Mouse (Mus musculus) forebrain, embryonic 15.5 days (tissue): ENCODE results near the gene Acap1. TPM values are rescaled to one million over a fixed set of nuclear protein-coding genes. Genes with fewer than 3 reads are reported as not detected.
A peak's percentile ranks its signal among the peaks of the same experiment; 100 is the strongest.

Experiments used
- ATAC-seq: fragments of 200-750 bp; cut with Nextera tagmentation; replicated peaks from 2 replicates; pipeline ENCODE4 v1.8.0; 2017; ENCODE audit warnings: mild to moderate bottlenecking, moderate TSS enrichment, moderate library complexity
- H3K27ac ChIP-seq: fragments of 300-500 bp; sonication (generic); replicated peaks from 2 replicates; pipeline ENCODE4 v1.5.1; 2015; ENCODE audit warnings: mild to moderate bottlenecking, inconsistent platforms
- H3K27me3 ChIP-seq: fragments of 300-500 bp; sonication (generic); 2 replicates; pipeline ENCODE4 v1.6.1; 2015; ENCODE audit warnings: inconsistent platforms
- H3K36me3 ChIP-seq: fragments of 300-500 bp; sonication (generic); 2 replicates; pipeline ENCODE4 v1.6.1; 2015; ENCODE audit warnings: mild to moderate bottlenecking, inconsistent platforms
- H3K4me1 ChIP-seq: fragments of 300-500 bp; sonication (generic); 2 replicates; pipeline ENCODE4 v1.6.1; 2015; ENCODE audit warnings: inconsistent platforms
- H3K4me2 ChIP-seq: fragments of 300-500 bp; sonication (generic); replicated peaks from 2 replicates; pipeline ENCODE4 v1.6.1; 2015; ENCODE audit warnings: mild to moderate bottlenecking, inconsistent platforms
- H3K4me3 ChIP-seq: fragments of 300-500 bp; sonication (generic); 2 replicates; pipeline ENCODE4 v1.5.1; 2015; ENCODE audit warnings: mild to moderate bottlenecking, inconsistent platforms
- H3K9ac ChIP-seq: fragments of 300-500 bp; sonication (generic); replicated peaks from 2 replicates; pipeline ENCODE4 v1.6.1; 2015; ENCODE audit warnings: mild to moderate bottlenecking, inconsistent platforms
- H3K9me3 ChIP-seq: fragments of 300-500 bp; sonication (generic); 2 replicates; pipeline ENCODE4 v1.6.1; 2016; ENCODE audit warnings: inconsistent platforms
- WGBS: fragments of 180-500 bp; shearing (Covaris S2); methylation state at CpG from one replicate; pipeline ENCODE4 v1.1.7; 2015; ENCODE audit warnings: mixed read lengths; 5-methylcytosine and 5-hydroxymethylcytosine counted together
- polyA plus RNA-seq: library from polyadenylated mRNA; unstranded; fragments of >200 nt; fragmentation: Nextera tagmentation; extraction: Ambion mirVana; gene quantifications from 2 replicates; pipeline ENCODE4 v1.2.1, GENCODE M21; 2015

Gene Acap1
- 0.48 and 0.51 TPM in 2 replicates for polyA plus RNA-seq

- H3K4me1 ChIP-seq: peaks cover 20% of the 10 kb centered on the region
- no peaks in the 10 kb centered on the region for H3K9me3 ChIP-seq
- ATAC-seq: no peak
- H3K9ac ChIP-seq: no peak within 1 kb of the TSS
- H3K36me3 ChIP-seq: no peaks in the 10 kb centered on the region
- H3K4me3 ChIP-seq: no peak within 1 kb of the TSS
- no peaks in the 10 kb centered on the region for H3K27me3 ChIP-seq
- H3K27ac ChIP-seq: no peak within 1 kb of the TSS
- no peak within 1 kb of the TSS for H3K4me2 ChIP-seq
- WGBS: 88% methylated on average over 4 of the region's 4 CpGs
Measured at GRCm38 (mm10) chr11:69895291-69895690, at the start of gene Acap1. Acap1 (minus strand) TSS chr11:69895539.

GRCm38 (mm10) chr11:69940962-69941361, 45.6 kb upstream of the Acap1 start:
- Histone ChIP-seq H3K9me3 (no peaks in the 10 kb centered on the region), H3K36me3 (no peaks in the 10 kb centered on the region), H3K4me1 (peaks cover 11% of the 10 kb centered on the region), H3K9ac (no peak overlapping the region), H3K4me2 (no peak overlapping the region), H3K27ac (no peak overlapping the region), H3K4me3 (no peak overlapping the region), H3K27me3 (peaks cover 10% of the 10 kb centered on the region; the same call in 1 of the 2 replicates)
- WGBS: 83% methylated on average over 4 of the region's 4 CpGs
- no peak for ATAC-seq

GRCm38 (mm10) chr11:69939731-69940130, 44.4 kb upstream of the Acap1 start:
- WGBS: 90% methylated on average over 17 of the region's 17 CpGs
- Histone ChIP-seq H3K9me3 (no peaks in the 10 kb centered on the region), H3K36me3 (no peaks in the 10 kb centered on the region)

GRCm38 (mm10) chr11:69939181-69939580, 43.8 kb upstream of the Acap1 start:
- H3K27me3 ChIP-seq: peaks cover 10% of the 10 kb centered on the region; the same call in 1 of the 2 replicates
- WGBS: 69% methylated on average over 5 of the region's 5 CpGs
- H3K4me1 ChIP-seq: peaks cover 27% of the 10 kb centered on the region
- no peaks in the 10 kb centered on the region for H3K36me3 ChIP-seq
- H3K4me2 ChIP-seq: no peak overlapping the region
- H3K4me3 ChIP-seq: no peak overlapping the region
- H3K9ac ChIP-seq: no peak overlapping the region
- no peaks in the 10 kb centered on the region for H3K9me3 ChIP-seq
- no peak for ATAC-seq
- H3K27ac ChIP-seq: no peak overlapping the region

More at GRCm38 (mm10) chr11:69939731-69940130, 44.4 kb upstream of the Acap1 start:
- Histone ChIP-seq H3K27me3 (peaks cover 10% of the 10 kb centered on the region; the same call in 1 of the 2 replicates), H3K4me2 (no peak overlapping the region), H3K4me3 (no peak overlapping the region), H3K9ac (no peak overlapping the region), H3K4me1 (peaks cover 21% of the 10 kb centered on the region), H3K27ac (no peak overlapping the region)
- ATAC-seq: no peak

- Histone ChIP-seq H3K4me2 (no peak overlapping the region), H3K27me3 (peaks cover 10% of the 10 kb centered on the region; the same call in 1 of the 2 replicates), H3K4me3 (no peak overlapping the region), H3K36me3 (no peaks in the 10 kb centered on the region), H3K4me1 (peaks cover 27% of the 10 kb centered on the region), H3K9me3 (no peaks in the 10 kb centered on the region), H3K27ac (no peak overlapping the region), H3K9ac (no peak overlapping the region)
- WGBS: 23% methylated on average over 9 of the region's 9 CpGs
- no peak for ATAC-seq
Measured at GRCm38 (mm10) chr11:69938401-69938979, 43.2 kb upstream of the Acap1 start.

GRCm38 (mm10) chr11:69937834-69938233, 42.5 kb upstream of the Acap1 start:
- no peak overlapping the region for H3K4me3 ChIP-seq
- no peak overlapping the region for H3K4me2 ChIP-seq
- no peaks in the 10 kb centered on the region for H3K36me3 ChIP-seq
- H3K9me3 ChIP-seq: no peaks in the 10 kb centered on the region
- peaks cover 10% of the 10 kb centered on the region; the same call in 1 of the 2 replicates for H3K27me3 ChIP-seq
- no peak for ATAC-seq
- H3K27ac ChIP-seq: no peak overlapping the region
- no peak overlapping the region for H3K9ac ChIP-seq
- peaks cover 27% of the 10 kb centered on the region for H3K4me1 ChIP-seq
- 69% methylated on average over 5 of the region's 5 CpGs for WGBS

GRCm38 (mm10) chr11:69937385-69937784, 42.0 kb upstream of the Acap1 start:
- no peak for ATAC-seq
- Histone ChIP-seq H3K9ac (no peak overlapping the region), H3K4me3 (no peak overlapping the region), H3K4me2 (no peak overlapping the region), H3K36me3 (no peaks in the 10 kb centered on the region), H3K27ac (no peak overlapping the region), H3K4me1 (peaks cover 27% of the 10 kb centered on the region), H3K27me3 (peaks cover 10% of the 10 kb centered on the region; the same call in 1 of the 2 replicates), H3K9me3 (no peaks in the 10 kb centered on the region)
- 36% methylated on average over 4 of the region's 4 CpGs for WGBS

- Histone ChIP-seq H3K4me2 (peak overlapping the region; percentile 99), H3K27me3 (peaks cover 10% of the 10 kb centered on the region; the same call in 1 of the 2 replicates), H3K27ac (no peak overlapping the region), H3K9me3 (no peaks in the 10 kb centered on the region), H3K36me3 (no peaks in the 10 kb centered on the region), H3K9ac (no peak overlapping the region), H3K4me3 (peak overlapping the region; percentile 54; the same call in 1 of the 2 replicates), H3K4me1 (peaks cover 27% of the 10 kb centered on the region)
- 36% methylated on average over 9 of the region's 9 CpGs for WGBS
- no peak for ATAC-seq
Measured at GRCm38 (mm10) chr11:69936714-69937347, 41.5 kb upstream of the Acap1 start.

GRCm38 (mm10) chr11:69936156-69936555, 40.8 kb upstream of the Acap1 start:
- 2% methylated on average over 30 of the region's 30 CpGs for WGBS
- Histone ChIP-seq H3K9me3 (no peaks in the 10 kb centered on the region), H3K27ac (no peak overlapping the region), H3K36me3 (no peaks in the 10 kb centered on the region), H3K4me3 (peak overlapping the region; percentile 54), H3K27me3 (peaks cover 10% of the 10 kb centered on the region; the same call in 1 of the 2 replicates), H3K4me1 (peaks cover 27% of the 10 kb centered on the region), H3K4me2 (peak overlapping the region; percentile 99), H3K9ac (peak overlapping the region; percentile 52)
- ATAC-seq: peak; percentile 39

GRCm38 (mm10) chr11:69935137-69935879, 40.0 kb upstream of the Acap1 start, which contains the start of gene Ybx2:
Ybx2 (plus strand) TSS chr11:69935796.
- H3K27ac ChIP-seq: no peak within 1 kb of the TSS
- peak within 1 kb of the TSS; percentile 99 for H3K4me2 ChIP-seq
- H3K4me1 ChIP-seq: peaks cover 27% of the 10 kb centered on the region
- H3K4me3 ChIP-seq: peak within 1 kb of the TSS; percentile 54
- H3K27me3 ChIP-seq: peaks cover 10% of the 10 kb centered on the region; the same call in 1 of the 2 replicates
- H3K9me3 ChIP-seq: no peaks in the 10 kb centered on the region
- WGBS: 1% methylated on average over 61 of the region's 62 CpGs
- ATAC-seq: peak; percentile 94
- peak within 1 kb of the TSS; percentile 52 for H3K9ac ChIP-seq
- H3K36me3 ChIP-seq: no peaks in the 10 kb centered on the region

GRCm38 (mm10) chr11:69934681-69935080, 39.3 kb upstream of the Acap1 start:
- H3K4me3 ChIP-seq: peak overlapping the region; percentile 54

GRCm38 (mm10) chr11:69934169-69934568, 38.8 kb upstream of the Acap1 start:
- Histone ChIP-seq H3K4me3 (peak overlapping the region; percentile 54), H3K4me1 (peaks cover 27% of the 10 kb centered on the region), H3K4me2 (peak overlapping the region; percentile 99), H3K9ac (no peak overlapping the region), H3K27ac (no peak overlapping the region), H3K9me3 (no peaks in the 10 kb centered on the region), H3K36me3 (no peaks in the 10 kb centered on the region), H3K27me3 (peaks cover 10% of the 10 kb centered on the region; the same call in 1 of the 2 replicates)
- ATAC-seq: peak; percentile 51
- WGBS: under 1% methylated on average over 18 of the region's 18 CpGs

More at GRCm38 (mm10) chr11:69934681-69935080, 39.3 kb upstream of the Acap1 start:
- Histone ChIP-seq H3K27me3 (peaks cover 10% of the 10 kb centered on the region; the same call in 1 of the 2 replicates), H3K36me3 (no peaks in the 10 kb centered on the region), H3K4me1 (peaks cover 27% of the 10 kb centered on the region), H3K27ac (no peak overlapping the region), H3K4me2 (peak overlapping the region; percentile 99), H3K9me3 (no peaks in the 10 kb centered on the region), H3K9ac (no peak overlapping the region)
- ATAC-seq: no peak
- WGBS: 17% methylated on average over 6 of the region's 6 CpGs
